Mouse (Mus musculus) sigmoid colon, adult 10 weeks (tissue): Measurements from ENCODE around the gene Ccp110. TPM values are rescaled to one million over a fixed set of nuclear protein-coding genes. Genes with fewer than 3 reads are reported as not detected.

Source experiments
- polyA plus RNA-seq: library from polyadenylated mRNA; stranded (reverse); fragments of 350-450 nt; fragmentation: Illumina TruSeq; extraction: RNeasy Lipid Tissue Mini Kit (QIAGEN cat#74804); gene quantifications from one replicate; pipeline ENCODE4 v1.2.3, GENCODE M21; 2014; ENCODE audit warnings: low read depth, low replicate concordance

The Ccp110 gene
- 16.8 TPM for polyA plus RNA-seq

GRCm38 (mm10) chr7:118712228-118713173 is at the start of gene Ccp110:
Gene Ccp110 (plus strand): TSS chr7:118712552.

GRCm38 (mm10) chr7:118705101-118705961 is 7.0 kb upstream of the Ccp110 start, which contains the start of gene Gde1:
Gene Gde1 (minus strand): TSS chr7:118705778.

GRCm38 (mm10) chr7:118739975-118740531 is 27.7 kb downstream of the Ccp110 start, which contains the start of gene Vps35l:
Gene Vps35l (plus strand): TSS chr7:118740226.

Other genes starting within 250 kb of the Ccp110 start
- gene Itpripl2, start 220.6 kb upstream of the Ccp110 start, polyA plus RNA-seq, result 25.7 TPM
- 7.7 TPM for gene Coq7, start 179.2 kb upstream of the Ccp110 start, polyA plus RNA-seq
- gene Tmc7, start 127.8 kb upstream of the Ccp110 start, polyA plus RNA-seq, result 9.8 TPM
- 82.5 TPM for gene Tmc5, start 115.3 kb upstream of the Ccp110 start, polyA plus RNA-seq
- gene Gde1, start 6.8 kb upstream of the Ccp110 start, polyA plus RNA-seq, result 144 TPM
- gene Vps35l, start 27.7 kb downstream of the Ccp110 start, polyA plus RNA-seq, result 8.1 TPM
- 0.69 TPM for gene Iqck, start 143.2 kb downstream of the Ccp110 start, polyA plus RNA-seq
- gene Knop1, start 143.7 kb downstream of the Ccp110 start, polyA plus RNA-seq, result 33.8 TPM